Mouse (Mus musculus) urinary bladder, adult 2 months (tissue): ENCODE measurements around the gene Msantd3. TPM values are rescaled to one million over a fixed set of nuclear protein-coding genes. Genes with fewer than 3 reads are reported as not detected.

ENCODE experiments used
- DNase-seq: peaks from one replicate; pipeline ENCODE4 v3.0.0; 2022; ENCODE audit warnings: low spot score
- polyA plus RNA-seq: library from polyadenylated mRNA; depleted of rRNA; stranded (reverse); fragments of >200 nt; gene quantifications from 2 replicates; pipeline ENCODE4 v1.2.3, GENCODE M21; 2012

The Msantd3 gene
- polyA plus RNA-seq, 1 experiment: 22.6 TPM

GRCm38 (mm10) chr4:48554132-48554531 is 14.4 kb downstream of the Msantd3 start:
- no peak for DNase-seq

GRCm38 (mm10) chr4:48555729-48556128 is 16.0 kb downstream of the Msantd3 start:
- no peak for DNase-seq

GRCm38 (mm10) chr4:48559652-48560051 is 19.9 kb downstream of the Msantd3 start:
- no peak for DNase-seq

GRCm38 (mm10) chr4:48561824-48562223 is 22.1 kb downstream of the Msantd3 start:
- DNase-seq: no peak

- DNase-seq: no peak
These were observed 25.2 kb downstream of the Msantd3 start for GRCm38 (mm10) chr4:48564962-48565361.

GRCm38 (mm10) chr4:48576361-48576760 is 36.6 kb downstream of the Msantd3 start:
- no peak for DNase-seq

- no peak for DNase-seq
These were observed 38.1 kb downstream of the Msantd3 start for GRCm38 (mm10) chr4:48577831-48578230.

- DNase-seq: no peak
These were observed 38.7 kb downstream of the Msantd3 start for GRCm38 (mm10) chr4:48578399-48578798.

GRCm38 (mm10) chr4:48579475-48580110 is 39.9 kb downstream of the Msantd3 start:
- no peak for DNase-seq

- no peak for DNase-seq
These were observed 41.5 kb downstream of the Msantd3 start for GRCm38 (mm10) chr4:48581201-48581600.

- no peak for DNase-seq
These were observed 42.3 kb downstream of the Msantd3 start for GRCm38 (mm10) chr4:48581993-48582392.

GRCm38 (mm10) chr4:48582941-48583340 is 43.2 kb downstream of the Msantd3 start:
- no peak for DNase-seq

GRCm38 (mm10) chr4:48584421-48585240 is 44.9 kb downstream of the Msantd3 start, which contains the start of gene Tmeff1:
Tmeff1 (plus strand) TSS chr4:48585174.
- DNase-seq: peak; percentile 39

- peak; percentile 60 for DNase-seq
These were observed 45.7 kb downstream of the Msantd3 start for GRCm38 (mm10) chr4:48585241-48586098.

- DNase-seq: peak; percentile 26
These were observed 46.5 kb downstream of the Msantd3 start for GRCm38 (mm10) chr4:48586099-48586821.

- no peak for DNase-seq
These were observed 47.8 kb downstream of the Msantd3 start for GRCm38 (mm10) chr4:48587526-48587925.

GRCm38 (mm10) chr4:48588576-48588975 is 48.8 kb downstream of the Msantd3 start:
- no peak for DNase-seq

GRCm38 (mm10) chr4:48590862-48591261 is 51.1 kb downstream of the Msantd3 start:
- DNase-seq: no peak

- DNase-seq: no peak
These were observed 51.7 kb downstream of the Msantd3 start for GRCm38 (mm10) chr4:48591390-48591789.

- no peak for DNase-seq
These were observed 52.6 kb downstream of the Msantd3 start for GRCm38 (mm10) chr4:48592328-48592727.

GRCm38 (mm10) chr4:48592844-48593243 is 53.1 kb downstream of the Msantd3 start:
- no peak for DNase-seq
